Mouse (Mus musculus) embryonic facial prominence, embryonic 10.5 days (tissue): ENCODE results near the gene Hnf4a. TPM values are rescaled to one million over a fixed set of nuclear protein-coding genes. Genes with fewer than 3 reads are reported as not detected.

Source experiments
- DNase-seq: peaks from one replicate; pipeline ENCODE4 v3.0.0-alpha.2; 2017; ENCODE audit warnings: low spot score
- H3K27ac ChIP-seq: fragments of 300-500 bp; sonication (generic); replicated peaks from 2 replicates; pipeline ENCODE4 v1.5.1; 2016; ENCODE audit warnings: mild to moderate bottlenecking
- H3K27me3 ChIP-seq: fragments of 300-500 bp; sonication (generic); replicated peaks from 2 replicates; pipeline ENCODE4 v1.6.1; 2016; ENCODE audit warnings: low read depth, mild to moderate bottlenecking; ENCODE audit not compliant: poor library complexity, severe bottlenecking
- H3K36me3 ChIP-seq: fragments of 300-500 bp; sonication (generic); replicated peaks from 2 replicates; pipeline ENCODE4 v1.6.1; 2016; ENCODE audit warnings: mild to moderate bottlenecking, moderate library complexity
- H3K4me1 ChIP-seq: fragments of 300-500 bp; sonication (generic); 2 replicates; pipeline ENCODE4 v1.6.1; 2016
- H3K4me3 ChIP-seq: fragments of 300-500 bp; sonication (generic); 2 replicates; pipeline ENCODE4 v1.5.1; 2016; ENCODE audit warnings: mild to moderate bottlenecking, moderate library complexity
- H3K9me3 ChIP-seq: fragments of 300-500 bp; sonication (generic); 2 replicates; pipeline ENCODE4 v1.6.1; 2016; ENCODE audit warnings: mild to moderate bottlenecking
- WGBS: fragments of 180-500 bp; shearing (Covaris S2); methylation state at CpG from one replicate; pipeline ENCODE4 v1.1.7; 2016; 5-methylcytosine and 5-hydroxymethylcytosine counted together
- polyA plus RNA-seq: library from polyadenylated mRNA; unstranded; fragments of >200 nt; fragmentation: Nextera tagmentation; extraction: Ambion mirVana; gene quantifications from 2 replicates; pipeline ENCODE4 v1.2.1, GENCODE M21; 2016

Gene Hnf4a
- polyA plus RNA-seq, 1 experiment from 2014 or later = not detected

GRCm38 (mm10) chr2:163559236-163559635, 52.6 kb downstream of the Hnf4a start:
- no peaks in the 10 kb centered on the region for H3K36me3 ChIP-seq
- DNase-seq = no peak
- no peak overlapping the region for H3K27ac ChIP-seq

GRCm38 (mm10) chr2:163560247-163560646, 53.6 kb downstream of the Hnf4a start:
- Histone ChIP-seq H3K4me1 (no peaks in the 10 kb centered on the region), H3K4me3 (no peak overlapping the region), H3K27ac (no peak overlapping the region), H3K27me3 (no peaks in the 10 kb centered on the region), H3K9me3 (no peaks in the 10 kb centered on the region), H3K36me3 (no peaks in the 10 kb centered on the region)
- 89% methylated on average over 3 of the region's 3 CpGs for WGBS
- DNase-seq = no peak

More at GRCm38 (mm10) chr2:163559236-163559635, 52.6 kb downstream of the Hnf4a start:
- Histone ChIP-seq H3K9me3 (no peaks in the 10 kb centered on the region), H3K27me3 (no peaks in the 10 kb centered on the region), H3K4me1 (no peaks in the 10 kb centered on the region), H3K4me3 (no peak overlapping the region)
- WGBS = 86% methylated on average over 5 of the region's 5 CpGs

- Histone ChIP-seq H3K4me1 (no peaks in the 10 kb centered on the region), H3K27ac (no peak overlapping the region), H3K9me3 (no peaks in the 10 kb centered on the region), H3K27me3 (no peaks in the 10 kb centered on the region), H3K4me3 (no peak overlapping the region), H3K36me3 (no peaks in the 10 kb centered on the region)
- WGBS = 86% methylated on average over 13 of the region's 13 CpGs
- DNase-seq = no peak
Observed at GRCm38 (mm10) chr2:163561258-163561948, 54.8 kb downstream of the Hnf4a start.

GRCm38 (mm10) chr2:163564646-163565045, 58.0 kb downstream of the Hnf4a start:
- Histone ChIP-seq H3K4me3 (no peak overlapping the region), H3K27me3 (no peaks in the 10 kb centered on the region), H3K36me3 (no peaks in the 10 kb centered on the region), H3K4me1 (no peaks in the 10 kb centered on the region), H3K27ac (no peak overlapping the region), H3K9me3 (no peaks in the 10 kb centered on the region)
- WGBS = 32% methylated on average over 8 of the region's 8 CpGs
- peak; percentile 73 for DNase-seq

- H3K27ac ChIP-seq = no peak overlapping the region
- H3K9me3 ChIP-seq = no peaks in the 10 kb centered on the region
- H3K27me3 ChIP-seq = no peaks in the 10 kb centered on the region
- H3K36me3 ChIP-seq = no peaks in the 10 kb centered on the region
- WGBS = 82% methylated on average over 3 of the region's 3 CpGs
- no peak overlapping the region for H3K4me3 ChIP-seq
- no peak for DNase-seq
- peaks cover 5% of the 10 kb centered on the region; the same call in 1 of the 2 replicates for H3K4me1 ChIP-seq
Observed at GRCm38 (mm10) chr2:163574321-163574720, 67.7 kb downstream of the Hnf4a start.

GRCm38 (mm10) chr2:163575248-163575647, 68.6 kb downstream of the Hnf4a start:
- DNase-seq = no peak
- no peaks in the 10 kb centered on the region for H3K36me3 ChIP-seq
- H3K9me3 ChIP-seq = no peaks in the 10 kb centered on the region
- peaks cover 5% of the 10 kb centered on the region; the same call in 1 of the 2 replicates for H3K4me1 ChIP-seq
- 58% methylated on average over 11 of the region's 11 CpGs for WGBS
- no peak overlapping the region for H3K4me3 ChIP-seq
- H3K27me3 ChIP-seq = no peaks in the 10 kb centered on the region
- H3K27ac ChIP-seq = 0 out of 2 replicates have a peak overlapping the region, but pooled peaks have one; percentile 24

- 86% methylated on average over 2 of the region's 2 CpGs for WGBS
- no peak overlapping the region for H3K4me3 ChIP-seq
- DNase-seq = no peak
- no peaks in the 10 kb centered on the region for H3K9me3 ChIP-seq
- H3K4me1 ChIP-seq = peaks cover 5% of the 10 kb centered on the region; the same call in 1 of the 2 replicates
- no peaks in the 10 kb centered on the region for H3K27me3 ChIP-seq
- H3K27ac ChIP-seq = no peak overlapping the region
- no peaks in the 10 kb centered on the region for H3K36me3 ChIP-seq
Observed at GRCm38 (mm10) chr2:163577986-163578385, 71.4 kb downstream of the Hnf4a start.

- Histone ChIP-seq H3K9me3 (no peaks in the 10 kb centered on the region), H3K27ac (no peak overlapping the region), H3K4me1 (peaks cover under 1% of the 10 kb centered on the region; the same call in 1 of the 2 replicates), H3K36me3 (no peaks in the 10 kb centered on the region), H3K27me3 (no peaks in the 10 kb centered on the region), H3K4me3 (no peak overlapping the region)
- no peak for DNase-seq
- 85% methylated on average over 13 of the region's 13 CpGs for WGBS
Observed at GRCm38 (mm10) chr2:163580069-163580945, 73.7 kb downstream of the Hnf4a start.

GRCm38 (mm10) chr2:163583226-163584087, 76.8 kb downstream of the Hnf4a start:
- H3K9me3 ChIP-seq = no peaks in the 10 kb centered on the region
- no peak overlapping the region for H3K4me3 ChIP-seq
- H3K4me1 ChIP-seq = peaks cover 4% of the 10 kb centered on the region; the same call in 1 of the 2 replicates

GRCm38 (mm10) chr2:163584088-163584426, 77.4 kb downstream of the Hnf4a start:
- Histone ChIP-seq H3K27me3 (0 out of 2 replicates have a peak, but pooled peaks cover 3% of the 10 kb centered on the region), H3K4me1 (peaks cover 4% of the 10 kb centered on the region; the same call in 1 of the 2 replicates), H3K9me3 (no peaks in the 10 kb centered on the region), H3K36me3 (no peaks in the 10 kb centered on the region), H3K27ac (no peak overlapping the region), H3K4me3 (no peak overlapping the region)
- no peak for DNase-seq
- 83% methylated on average over 10 of the region's 10 CpGs for WGBS

More at GRCm38 (mm10) chr2:163583226-163584087, 76.8 kb downstream of the Hnf4a start:
- no peak overlapping the region for H3K27ac ChIP-seq
- H3K36me3 ChIP-seq = no peaks in the 10 kb centered on the region
- DNase-seq = no peak
- 92% methylated on average over 10 of the region's 10 CpGs for WGBS
- 0 out of 2 replicates have a peak, but pooled peaks cover 3% of the 10 kb centered on the region for H3K27me3 ChIP-seq

GRCm38 (mm10) chr2:163586384-163587261, 80.0 kb downstream of the Hnf4a start:
- 43% methylated on average over 19 of the region's 19 CpGs for WGBS
- H3K27ac ChIP-seq = no peak overlapping the region
- 0 out of 2 replicates have a peak, but pooled peaks cover 3% of the 10 kb centered on the region for H3K27me3 ChIP-seq
- peaks cover 12% of the 10 kb centered on the region for H3K4me1 ChIP-seq
- DNase-seq = peak; percentile 67
- no peaks in the 10 kb centered on the region for H3K36me3 ChIP-seq
- H3K9me3 ChIP-seq = no peaks in the 10 kb centered on the region
- H3K4me3 ChIP-seq = no peak overlapping the region
